Mouse (Mus musculus): ENCODE measurements at regions not wholly inside any gene's neighbourhood (a gene's known extent, or its start where the extent isn't known, plus 50 kb on each side); places are given as distances from the start of the nearest gene placed in this dataset.

GRCm38 (mm10) chr9:101807249-101807648, 54.4 kb upstream of the 9630041A04Rik start:
- no peak for DNase-seq (ENCODE audit: low read depth in 3 of 3, low spot score in 3 of 3)
- no peaks in the 10 kb centered on the region for H3K9me3 ChIP-seq (ENCODE audit: control insufficient read depth, low read length)
- H3K27ac ChIP-seq = no peak overlapping the region
- no peak overlapping the region for H3K9ac ChIP-seq (replicated peaks)
- no peak overlapping the region for H3K4me3 ChIP-seq (ENCODE audit: insufficient read depth in 1 of 2, low read depth in 2 of 2, low read length in 2 of 2)
- no peaks in the 10 kb centered on the region for H3K27me3 ChIP-seq (ENCODE audit: control insufficient read depth, insufficient read depth, low read length)
- H3K36me3 ChIP-seq (replicated peaks; ENCODE audit: control insufficient read depth, insufficient read depth, low read depth) = no peaks in the 10 kb centered on the region
- no peak for ATAC-seq (ENCODE audit: insufficient read depth)
- TF ChIP-seq EP300 (IDR thresholded peaks at IDR 0.05; ENCODE audit: low read depth) = no peak
- no peak for TF ChIP-seq CTCF (IDR thresholded peaks at IDR 0.05; ENCODE audit: low read depth)
- no peak overlapping the region for H3K4me2 ChIP-seq (ENCODE audit: low read depth)
- WGBS (ENCODE audit: insufficient replicate concordance) = 66% methylated on average over 4 of the region's 4 CpGs
- H3K4me1 ChIP-seq (replicated peaks; ENCODE audit: control insufficient read depth in 2 of 2, insufficient read depth in 2 of 2, low read length in 1 of 2) = no peaks in the 10 kb centered on the region

GRCm38 (mm10) chr9:101796718-101797117, 64.9 kb upstream of the 9630041A04Rik start:
- Histone ChIP-seq H3K4me1 (replicated peaks; ENCODE audit: control insufficient read depth in 2 of 2, insufficient read depth in 2 of 2, low read length in 1 of 2) (no peaks in the 10 kb centered on the region), H3K4me3 (ENCODE audit: insufficient read depth in 1 of 2, low read depth in 2 of 2, low read length in 2 of 2) (no peak overlapping the region), H3K9ac (replicated peaks) (no peak overlapping the region), H3K27me3 (ENCODE audit: control insufficient read depth, insufficient read depth, low read length) (no peaks in the 10 kb centered on the region), H3K36me3 (replicated peaks; ENCODE audit: control insufficient read depth, insufficient read depth, low read depth) (no peaks in the 10 kb centered on the region), H3K27ac (no peak overlapping the region), H3K4me2 (ENCODE audit: low read depth) (no peak overlapping the region), H3K9me3 (ENCODE audit: control insufficient read depth, low read length) (no peaks in the 10 kb centered on the region)
- ATAC-seq (ENCODE audit: insufficient read depth) (no peak), DNase-seq (ENCODE audit: low read depth in 3 of 3, low spot score in 3 of 3) (no peak)
- WGBS (ENCODE audit: insufficient replicate concordance) = 55% methylated on average over 1 of the region's 1 CpGs
- TF ChIP-seq CTCF (IDR thresholded peaks at IDR 0.05; ENCODE audit: low read depth) = no peak
- no peak for TF ChIP-seq EP300 (IDR thresholded peaks at IDR 0.05; ENCODE audit: low read depth)

GRCm38 (mm10) chr9:101796063-101796462, 65.6 kb upstream of the 9630041A04Rik start:
- no peak overlapping the region for H3K9ac ChIP-seq (replicated peaks)
- no peaks in the 10 kb centered on the region for H3K9me3 ChIP-seq (ENCODE audit: control insufficient read depth, low read length)
- ATAC-seq (ENCODE audit: insufficient read depth) = no peak
- WGBS (ENCODE audit: insufficient replicate concordance) = 46% methylated on average over 4 of the region's 4 CpGs
- no peak overlapping the region for H3K4me2 ChIP-seq (ENCODE audit: low read depth)
- H3K27ac ChIP-seq = no peak overlapping the region
- no peaks in the 10 kb centered on the region for H3K27me3 ChIP-seq (ENCODE audit: control insufficient read depth, insufficient read depth, low read length)
- no peaks in the 10 kb centered on the region for H3K4me1 ChIP-seq (replicated peaks; ENCODE audit: control insufficient read depth in 2 of 2, insufficient read depth in 2 of 2, low read length in 1 of 2)
- H3K36me3 ChIP-seq (replicated peaks; ENCODE audit: control insufficient read depth, insufficient read depth, low read depth) = no peaks in the 10 kb centered on the region
- no peak overlapping the region for H3K4me3 ChIP-seq (ENCODE audit: insufficient read depth in 1 of 2, low read depth in 2 of 2, low read length in 2 of 2)
- no peak for TF ChIP-seq CTCF (IDR thresholded peaks at IDR 0.05; ENCODE audit: low read depth)
- TF ChIP-seq EP300 (IDR thresholded peaks at IDR 0.05; ENCODE audit: low read depth) = no peak
- no peak for DNase-seq (ENCODE audit: low read depth in 3 of 3, low spot score in 3 of 3)

- TF ChIP-seq CTCF (IDR thresholded peaks at IDR 0.05; ENCODE audit: low read depth) (no peak), EP300 (IDR thresholded peaks at IDR 0.05; ENCODE audit: low read depth) (no peak)
- no peak for DNase-seq (ENCODE audit: low read depth in 3 of 3, low spot score in 3 of 3)
- no peak overlapping the region for H3K4me3 ChIP-seq (ENCODE audit: insufficient read depth in 1 of 2, low read depth in 2 of 2, low read length in 2 of 2)
- H3K4me1 ChIP-seq (replicated peaks; ENCODE audit: control insufficient read depth in 2 of 2, insufficient read depth in 2 of 2, low read length in 1 of 2) = no peaks in the 10 kb centered on the region
- H3K4me2 ChIP-seq (ENCODE audit: low read depth) = no peak overlapping the region
- no peaks in the 10 kb centered on the region for H3K9me3 ChIP-seq (ENCODE audit: control insufficient read depth, low read length)
- H3K9ac ChIP-seq (replicated peaks) = no peak overlapping the region
- no peak overlapping the region for H3K27ac ChIP-seq
- ATAC-seq (ENCODE audit: insufficient read depth) = no peak
- 38% methylated on average over 2 of the region's 2 CpGs for WGBS (ENCODE audit: insufficient replicate concordance)
- H3K36me3 ChIP-seq (replicated peaks; ENCODE audit: control insufficient read depth, insufficient read depth, low read depth) = no peaks in the 10 kb centered on the region
- H3K27me3 ChIP-seq (ENCODE audit: control insufficient read depth, insufficient read depth, low read length) = no peaks in the 10 kb centered on the region
Observed at GRCm38 (mm10) chr9:101795436-101795835, 66.2 kb upstream of the 9630041A04Rik start.

- Histone ChIP-seq H3K4me3 (ENCODE audit: insufficient read depth in 1 of 2, low read depth in 2 of 2, low read length in 2 of 2) (no peak overlapping the region), H3K4me1 (replicated peaks; ENCODE audit: control insufficient read depth in 2 of 2, insufficient read depth in 2 of 2, low read length in 1 of 2) (no peaks in the 10 kb centered on the region), H3K9ac (replicated peaks) (no peak overlapping the region), H3K9me3 (ENCODE audit: control insufficient read depth, low read length) (no peaks in the 10 kb centered on the region), H3K4me2 (ENCODE audit: low read depth) (no peak overlapping the region), H3K27me3 (ENCODE audit: control insufficient read depth, insufficient read depth, low read length) (no peaks in the 10 kb centered on the region), H3K36me3 (replicated peaks; ENCODE audit: control insufficient read depth, insufficient read depth, low read depth) (no peaks in the 10 kb centered on the region), H3K27ac (no peak overlapping the region)
- 50% methylated on average over 1 of the region's 1 CpGs for WGBS (ENCODE audit: insufficient replicate concordance)
- DNase-seq (ENCODE audit: low read depth in 3 of 3, low spot score in 3 of 3) (no peak), ATAC-seq (ENCODE audit: insufficient read depth) (no peak)
- TF ChIP-seq EP300 (IDR thresholded peaks at IDR 0.05; ENCODE audit: low read depth) = no peak
- TF ChIP-seq CTCF (IDR thresholded peaks at IDR 0.05; ENCODE audit: low read depth) = no peak
Observed at GRCm38 (mm10) chr9:101790936-101791335, 70.7 kb upstream of the 9630041A04Rik start.

Data from liver, embryonic 14.5 days (tissue).